Comparison of ENCODE assay signal across 23 mouse cellular contexts in the genomic region with DNA sequence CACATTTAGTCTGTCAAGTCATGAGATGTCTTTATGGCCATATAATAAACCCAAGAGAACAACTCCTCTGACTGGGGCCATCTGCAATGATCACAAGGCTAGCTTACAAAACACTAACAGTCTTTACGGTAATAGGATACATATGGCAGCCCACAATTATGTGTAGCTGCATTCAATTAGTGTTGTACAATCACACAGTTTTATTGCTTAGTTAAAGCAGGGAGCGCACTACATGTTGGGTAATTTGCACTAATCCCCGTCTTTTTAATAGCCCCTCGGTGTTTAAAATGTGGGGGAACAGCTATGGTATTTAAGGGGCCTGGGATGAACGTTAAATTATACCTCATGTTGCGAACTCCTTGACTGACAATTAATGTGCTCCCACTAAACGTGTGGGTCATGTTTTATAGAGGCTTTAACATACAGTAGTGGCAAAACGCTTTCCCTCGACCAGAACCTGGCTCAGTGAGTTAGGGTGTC. TPM values are rescaled to one million over a fixed set of nuclear protein-coding genes. Genes with fewer than 3 reads are reported as not detected.
DNase-seq lines count a peak whose midpoint lies in the region; TF ChIP-seq lines count a peak whose summit lies in the region.
"Had no signal": no experiment of that assay in that cellular context is flagged by ENCODE, and none has a peak within 500 bp of the region (broad histone marks: within the 10 kb centered on the region; RNA-seq: fewer than 3 reads in every experiment).

No protein-coding gene starts in this region.

- TF ChIP-seq CTCF in layer of hippocampus, adult 2 months (conservative IDR thresholded peaks at IDR 0.05) = no peak

- 0 out of 2 replicates have a peak overlapping the region, but pooled peaks have one; percentile 2 for H3K27ac ChIP-seq in layer of hippocampus, adult 2 months
- peak overlapping the region; percentile 75 for H3K27ac ChIP-seq in limb, embryonic 10.5 days
- H3K27ac ChIP-seq: gastrocnemius, adult 2 months; heart, embryonic 10.5 days; liver, embryonic 12.5 days; lung, embryonic 15.5 days had no signal

- WGBS in limb, embryonic 10.5 days = 14% methylated on average over 9 of the region's 9 CpGs

- H3K27me3 ChIP-seq in limb, embryonic 10.5 days (ENCODE audit: low read depth, poor library complexity, severe bottlenecking) = no peaks in the 10 kb centered on the region
- H3K27me3 ChIP-seq: liver, embryonic 12.5 days; lung, embryonic 15.5 days had no signal

- H3K36me3 ChIP-seq in limb, embryonic 10.5 days = 0 out of 2 replicates have a peak, but pooled peaks cover 11% of the 10 kb centered on the region
- H3K36me3 ChIP-seq: heart, embryonic 10.5 days; liver, embryonic 12.5 days; lung, embryonic 15.5 days had no signal

- no peak overlapping the region for H3K4me3 ChIP-seq in layer of hippocampus, adult 2 months
- no peak overlapping the region for H3K4me3 ChIP-seq in limb, embryonic 10.5 days
- H3K4me3 ChIP-seq: gastrocnemius, adult 2 months; heart, embryonic 10.5 days; liver, embryonic 12.5 days; lung, embryonic 15.5 days had no signal

- peak; percentile 44 for DNase-seq in embryo, embryonic 10 days (ENCODE audit: low spot score)
- DNase-seq in embryo, embryonic 9.5 days (ENCODE audit: extremely low spot score) = no peak
- no peak for DNase-seq in layer of hippocampus, adult 2 months (ENCODE audit: low spot score in 2 of 2)
- no peak for DNase-seq in layer of hippocampus, postnatal 10 days (ENCODE audit: low spot score in 2 of 2)
- DNase-seq in limb, embryonic 10.5 days (ENCODE audit: low spot score) = no peak
- no peak for DNase-seq in heart, adult 9 months (ENCODE audit: low spot score in 2 of 2)
- DNase-seq in heart, adult 11 months = no peak
- DNase-seq in MN1 (ENCODE audit: low spot score) = no peak
- DNase-seq: adrenal gland, postnatal 10 days; cerebellum, adult 2 months; gastrocnemius, adult 2 months; heart, postnatal 14 days had no signal

- no peaks in the 10 kb centered on the region for H3K9me3 ChIP-seq in limb, embryonic 10.5 days (replicated peaks)
- H3K9me3 ChIP-seq: heart, embryonic 10.5 days; liver, embryonic 12.5 days; lung, embryonic 15.5 days had no signal

- H3K4me1 ChIP-seq in limb, embryonic 10.5 days = peaks cover 54% of the 10 kb centered on the region
- H3K4me1 ChIP-seq: heart, embryonic 10.5 days; liver, embryonic 12.5 days; lung, embryonic 15.5 days had no signal

RNA-seq across cellular contexts. Expression of a gene that starts 24.5 kb away (rescaled TPM):
- total RNA-seq in layer of hippocampus, adult 2 months (2021) = not detected
- not detected for total RNA-seq in layer of hippocampus, postnatal 10 days (2021)
- polyA plus RNA-seq in limb, embryonic 10.5 days (2016; fragmentation: Nextera tagmentation; extraction: Ambion mirVana) = not detected in 2 replicates
- total RNA-seq: adrenal gland, postnatal 10 days; gastrocnemius, adult 2 months; heart, postnatal 14 days; left cerebral cortex, adult 8-10 months; megakaryocyte progenitor cell, adult 5-6 weeks; midbrain, postnatal 0 days; neutrophil, adult 5-6 weeks had no signal
- polyA plus RNA-seq: cerebellum, adult 2 months; forebrain, embryonic 16.5 days; heart, embryonic 10.5 days; inflammation-experienced regulatory T-cells, adult 6 months; liver, embryonic 12.5 days; lung, embryonic 15.5 days; midbrain, postnatal 0 days; small intestine, adult 2 months; stomach, embryonic 14.5 days had no signal
